Mouse (Mus musculus) effector memory CD4-positive, alpha-beta T cell, adult 5 months (primary cell): ENCODE data around the gene Atoh7. TPM values are rescaled to one million over a fixed set of nuclear protein-coding genes. Genes with fewer than 3 reads are reported as not detected.

Source experiments
- polyA plus RNA-seq: library from polyadenylated mRNA; unstranded; fragments of 100-300 nt; shearing (Covaris generic); gene quantifications from one replicate; pipeline ENCODE4 v1.2.1, GENCODE M21; 2017

Gene Atoh7
- polyA plus RNA-seq = not detected

GRCm38 (mm10) chr10:63099521-63099920 lies at the start of gene Atoh7:
Atoh7 (plus strand) TSS chr10:63099651.

DNA sequence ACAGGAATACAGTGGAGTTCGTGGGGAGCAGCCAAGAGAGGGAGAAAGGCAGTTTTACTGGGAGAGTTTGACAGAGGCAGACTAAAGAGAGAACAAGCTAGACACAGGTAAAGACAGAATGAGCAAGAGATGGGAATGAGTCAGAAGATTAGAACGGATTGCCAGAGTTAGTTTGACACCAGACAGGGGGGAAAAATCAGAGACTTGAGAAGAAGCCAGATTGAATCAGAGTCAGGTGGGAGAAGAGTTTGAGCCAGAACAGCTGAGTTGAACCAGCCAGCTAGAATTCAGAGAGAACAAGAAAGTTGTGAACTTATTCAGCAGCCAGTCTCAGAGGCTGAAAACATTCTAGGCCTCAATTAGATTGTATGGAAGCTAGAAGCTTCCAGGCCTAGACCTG lies 39.6 kb upstream of the Atoh7 start, which contains the start of gene Pbld1:
Gene Pbld1 (plus strand): TSS at position 301 of the 400 bp plus-strand sequence.

Other genes with a start within 250 kb of the Atoh7 start
- 1.1 TPM for gene Tet1, start 190.7 kb upstream of the Atoh7 start, polyA plus RNA-seq
- gene Slc25a16, start 179.0 kb upstream of the Atoh7 start, polyA plus RNA-seq = 9.3 TPM
- gene Dna2, start 152.6 kb upstream of the Atoh7 start, polyA plus RNA-seq = 1.1 TPM
- 38.8 TPM for gene Rufy2, start 119.4 kb upstream of the Atoh7 start, polyA plus RNA-seq
- gene Hnrnph3, start 75.4 kb upstream of the Atoh7 start, polyA plus RNA-seq = 98.7 TPM
- gene Pbld2, start 75.3 kb upstream of the Atoh7 start, polyA plus RNA-seq = 0.59 TPM
- gene Pbld1, start 39.5 kb upstream of the Atoh7 start, polyA plus RNA-seq = not detected
- gene Mypn, start 104.3 kb downstream of the Atoh7 start, polyA plus RNA-seq = 0.20 TPM
- gene Herc4, start 144.2 kb downstream of the Atoh7 start, polyA plus RNA-seq = 87.6 TPM